Comparison of ENCODE assay signal across 9 mouse cellular contexts in the genomic region with DNA sequence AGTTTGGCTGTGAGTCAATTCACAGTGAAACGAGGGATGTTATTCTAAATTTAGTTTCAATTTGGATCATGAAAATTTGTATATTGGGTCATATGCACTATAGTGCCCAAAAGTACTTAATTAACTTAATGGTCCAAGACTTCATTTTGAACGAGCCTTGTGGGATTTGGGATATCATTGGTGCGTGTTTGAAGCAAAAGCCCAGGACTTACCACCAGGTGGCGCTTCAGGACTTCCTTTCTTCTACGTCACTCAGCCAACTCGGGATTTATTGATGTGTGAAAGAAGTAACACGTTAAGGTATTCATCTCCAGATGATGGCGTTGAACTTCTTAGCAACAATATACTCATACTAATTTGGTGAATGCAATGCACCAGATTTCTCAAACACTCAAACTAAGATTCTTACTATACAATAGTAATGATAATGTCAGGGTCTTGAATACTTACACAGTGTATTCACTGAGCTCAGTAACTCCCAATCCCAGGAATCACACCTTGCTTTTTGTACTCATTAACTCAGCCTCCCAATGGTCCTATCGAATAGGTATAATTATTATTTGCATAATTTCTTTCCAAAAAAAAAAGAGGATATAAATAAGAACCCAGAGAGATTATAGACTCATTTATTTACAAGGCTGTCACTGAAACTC.
A peak's percentile ranks its signal among the peaks of the same experiment; 100 is the strongest.
DNase-seq lines count a peak whose midpoint lies in the region; ATAC-seq and TF ChIP-seq lines count a peak whose summit lies in the region.
"Had no signal": no experiment of that assay in that cellular context is flagged by ENCODE, and none has a peak within 500 bp of the region (broad histone marks: within the 10 kb centered on the region; RNA-seq: fewer than 3 reads in every experiment).

No protein-coding gene starts in this region.

- POLR2A ChIA-PET in Patski (lab: Charles Lee), result no interaction called here

- CTCF ChIA-PET in Patski (lab: Charles Lee), result interaction anchor here (0.8 to 1.9 kb wide), 3 partner anchors 9 to 17 kb away, joined by 3 to 4 read pairs (median 4); no protein-coding TSS in a partner anchor

- peak; percentile 82 for TF ChIP-seq CTCF in Patski (IDR thresholded peaks at IDR 0.05)
- peak; percentile 31; the same call in 1 of the 2 replicates for TF ChIP-seq CTCF in lung, adult 2 months (IDR thresholded peaks at IDR 0.05; ENCODE audit: insufficient read depth, low read length)

- H3K27me3 ChIP-seq in Patski, result no peaks in the 10 kb centered on the region
- H3K27me3 ChIP-seq: heart, embryonic 15.5 days had no signal

- ATAC-seq in Patski, result peak; percentile 54

- no peaks in the 10 kb centered on the region for H3K4me1 ChIP-seq in lung, adult 2 months (ENCODE audit: control insufficient read depth, insufficient read depth, low read length)
- H3K4me1 ChIP-seq: heart, embryonic 15.5 days had no signal

- no peak for TF ChIP-seq POLR2A in lung, adult 2 months (IDR thresholded peaks at IDR 0.05; ENCODE audit: borderline replicate concordance, extremely low read depth, low read depth, low read length)

- DNase-seq in A20 (ENCODE audit: low read depth, low spot score) (peak; percentile 75), Patski (ENCODE audit: low read depth, low spot score) (peak; percentile 7)
- peak; percentile 94 to 96 for DNase-seq in cerebellum, postnatal 14 days
- DNase-seq in frontal cortex, postnatal 25 days (ENCODE audit: low spot score in 2 of 2), result peak; percentile 79 to 84
- peak; percentile 11 for DNase-seq in large intestine, adult 2 months (ENCODE audit: low read depth, low spot score)
- peak; percentile 20 for DNase-seq in lung, adult 2 months
- DNase-seq in retina, adult 2 months (ENCODE audit: low read depth, low spot score), result peak; percentile 41
- no peak for DNase-seq in natural killer cell, adult 2 months (ENCODE audit: low spot score in 2 of 2)

- in situ Hi-C loops in Patski (cut with MboI; ENCODE audit: low pct_unique_long_range_greater_than_20kb), result no loop called here

- no peak overlapping the region for H3K4me3 ChIP-seq in lung, adult 2 months (replicated peaks; ENCODE audit: extremely low read depth, low read depth, low read length)
- H3K4me3 ChIP-seq: heart, embryonic 15.5 days had no signal

- WGBS in large intestine, adult 2 months, result 9% methylated on average over 9 of the region's 9 CpGs
- 8% methylated on average over 9 of the region's 9 CpGs for WGBS in lung, adult 2 months

Comparison
In these comparisons a context has a peak if more than half of its experiments do, and no peak if none do; other contexts are left out.
1. DNase-seq: peak in A20 (single experiment), Patski (single experiment), cerebellum, postnatal 14 days (2 of 2), frontal cortex, postnatal 25 days (2 of 2), large intestine, adult 2 months (single experiment), lung, adult 2 months (single experiment) and retina, adult 2 months (single experiment); none in natural killer cell, adult 2 months (0 of 2).